Mouse (Mus musculus) forebrain, embryonic 14.5 days (tissue): Measurements from ENCODE around the gene Eif4ebp2. TPM values are rescaled to one million over a fixed set of nuclear protein-coding genes. Genes with fewer than 3 reads are reported as not detected.

ENCODE experiments used
- ATAC-seq: fragments of 200-750 bp; cut with Nextera tagmentation; 2 replicates; pipeline ENCODE4 v1.8.0; 2017; ENCODE audit warnings: mild to moderate bottlenecking, moderate library complexity
- DNase-seq: peaks from one replicate; pipeline ENCODE4 v3.0.0-alpha.2; 2015; ENCODE audit warnings: low spot score
- H3K27ac ChIP-seq: fragments of 300-500 bp; sonication (generic); 2 replicates; pipeline ENCODE4 v1.5.1; 2014; ENCODE audit warnings: low read depth, mild to moderate bottlenecking, control low read depth, low read length, moderate library complexity
- H3K27me3 ChIP-seq: fragments of 300-500 bp; sonication (generic); replicated peaks from 2 replicates; pipeline ENCODE4 v1.6.1; 2014; ENCODE audit warnings: low read length, control low read depth, mixed read lengths; ENCODE audit not compliant: control insufficient read depth, insufficient read depth
- H3K36me3 ChIP-seq: fragments of 300-500 bp; sonication (generic); 2 replicates; pipeline ENCODE4 v1.6.1; 2014; ENCODE audit warnings: low read length, control low read depth; ENCODE audit not compliant: control insufficient read depth, insufficient read depth
- H3K4me1 ChIP-seq: fragments of 300-500 bp; sonication (generic); 2 replicates; pipeline ENCODE4 v1.6.1; 2014; ENCODE audit warnings: antibody characterized with exemption, low read length, control low read depth; ENCODE audit not compliant: control insufficient read depth, insufficient read depth
- H3K4me2 ChIP-seq: fragments of 300-500 bp; sonication (generic); 2 replicates; pipeline ENCODE4 v1.6.1; 2014; ENCODE audit warnings: mild to moderate bottlenecking, control low read depth, low read length
- H3K4me3 ChIP-seq: fragments of 300-500 bp; sonication (generic); 2 replicates; pipeline ENCODE4 v1.5.1; 2014; ENCODE audit warnings: low read depth, low read length, control low read depth
- H3K9ac ChIP-seq: fragments of 300-500 bp; sonication (generic); 2 replicates; pipeline ENCODE4 v1.6.1; 2014; ENCODE audit warnings: mild to moderate bottlenecking, low read length, control low read depth, moderate library complexity
- H3K9me3 ChIP-seq: fragments of 300-500 bp; sonication (generic); replicated peaks from 2 replicates; pipeline ENCODE4 v1.6.1; 2016; ENCODE audit warnings: low read length, control low read depth, mixed read lengths; ENCODE audit not compliant: control insufficient read depth
- WGBS: fragments of 180-500 bp; shearing (Covaris S2); extraction: QIAGEN DNeasy Blood & Tissue Kit; methylation state at CpG from one replicate; pipeline ENCODE4 v1.1.7; 2014; 5-methylcytosine and 5-hydroxymethylcytosine counted together
- polyA plus RNA-seq: library from polyadenylated mRNA; unstranded; fragments of >200 nt; fragmentation: Nextera tagmentation; extraction: Ambion mirVana; gene quantifications from 2 replicates; pipeline ENCODE4 v1.2.1, GENCODE M21; 2014

Eif4ebp2 gene
- 50.0 and 51.3 TPM in 2 replicates for polyA plus RNA-seq

GRCm38 (mm10) chr10:61452645-61453044, at the start of gene Eif4ebp2:
Eif4ebp2 (minus strand) TSS chr10:61452661.
- H3K9me3 ChIP-seq = no peaks in the 10 kb centered on the region
- H3K4me2 ChIP-seq = peak within 1 kb of the TSS; percentile 87
- H3K4me3 ChIP-seq = peak within 1 kb of the TSS; percentile 99
- peak within 1 kb of the TSS; percentile 93 for H3K9ac ChIP-seq
- DNase-seq (peak; percentile 98), ATAC-seq (peak; percentile 99)
- H3K27ac ChIP-seq = peak within 1 kb of the TSS; percentile 70
- WGBS = 1% methylated on average over 22 of the region's 36 CpGs
- peaks cover 10% of the 10 kb centered on the region for H3K4me1 ChIP-seq
- H3K36me3 ChIP-seq = peaks cover 5% of the 10 kb centered on the region; the same call in 1 of the 2 replicates
- H3K27me3 ChIP-seq = no peaks in the 10 kb centered on the region

- DNase-seq (no peak), ATAC-seq (no peak)
- Histone ChIP-seq H3K36me3 (no peaks in the 10 kb centered on the region), H3K27me3 (no peaks in the 10 kb centered on the region), H3K4me3 (no peak overlapping the region), H3K27ac (no peak overlapping the region), H3K9ac (no peak overlapping the region), H3K4me1 (no peaks in the 10 kb centered on the region), H3K9me3 (no peaks in the 10 kb centered on the region), H3K4me2 (no peak overlapping the region)
- 46% methylated on average over 7 of the region's 7 CpGs for WGBS
Observed at GRCm38 (mm10) chr10:61500756-61501155, 48.3 kb upstream of the Eif4ebp2 start.

- no peak overlapping the region for H3K4me2 ChIP-seq
- no peaks in the 10 kb centered on the region for H3K9me3 ChIP-seq
- no peak overlapping the region for H3K27ac ChIP-seq
- H3K9ac ChIP-seq = no peak overlapping the region
- H3K27me3 ChIP-seq = no peaks in the 10 kb centered on the region
- no peak for DNase-seq
- no peak overlapping the region for H3K4me3 ChIP-seq
- 84% methylated on average over 20 of the region's 20 CpGs for WGBS
- no peak for ATAC-seq
- H3K36me3 ChIP-seq = no peaks in the 10 kb centered on the region
- no peaks in the 10 kb centered on the region for H3K4me1 ChIP-seq
Observed at GRCm38 (mm10) chr10:61499505-61500466, 47.3 kb upstream of the Eif4ebp2 start.

GRCm38 (mm10) chr10:61496231-61496630, 43.8 kb upstream of the Eif4ebp2 start:
- H3K4me1 ChIP-seq = no peaks in the 10 kb centered on the region
- H3K4me3 ChIP-seq = no peak overlapping the region
- no peaks in the 10 kb centered on the region for H3K9me3 ChIP-seq
- DNase-seq (peak; percentile 50), ATAC-seq (0 out of 2 replicates have a peak, but pooled peaks have one; percentile 6)
- H3K4me2 ChIP-seq = no peak overlapping the region
- no peak overlapping the region for H3K27ac ChIP-seq
- no peak overlapping the region for H3K9ac ChIP-seq
- no peaks in the 10 kb centered on the region for H3K36me3 ChIP-seq
- WGBS = 23% methylated on average over 9 of the region's 9 CpGs
- H3K27me3 ChIP-seq = no peaks in the 10 kb centered on the region

GRCm38 (mm10) chr10:61495461-61495860, 43.0 kb upstream of the Eif4ebp2 start:
- Histone ChIP-seq H3K36me3 (no peaks in the 10 kb centered on the region), H3K27me3 (no peaks in the 10 kb centered on the region), H3K9ac (no peak overlapping the region), H3K4me2 (no peak overlapping the region), H3K4me1 (no peaks in the 10 kb centered on the region), H3K27ac (no peak overlapping the region), H3K4me3 (no peak overlapping the region), H3K9me3 (no peaks in the 10 kb centered on the region)
- ATAC-seq = no peak
- DNase-seq = no peak
- WGBS = 25% methylated on average over 4 of the region's 4 CpGs

GRCm38 (mm10) chr10:61492040-61492439, 39.6 kb upstream of the Eif4ebp2 start:
- no peaks in the 10 kb centered on the region for H3K9me3 ChIP-seq
- 6% methylated on average over 11 of the region's 11 CpGs for WGBS
- no peaks in the 10 kb centered on the region for H3K27me3 ChIP-seq
- no peak overlapping the region for H3K4me2 ChIP-seq
- ATAC-seq (peak; percentile 65), DNase-seq (peak; percentile 79)
- no peaks in the 10 kb centered on the region for H3K4me1 ChIP-seq
- H3K27ac ChIP-seq = no peak overlapping the region
- H3K4me3 ChIP-seq = no peak overlapping the region
- H3K36me3 ChIP-seq = no peaks in the 10 kb centered on the region
- H3K9ac ChIP-seq = no peak overlapping the region

- ATAC-seq (no peak), DNase-seq (no peak)
- H3K27me3 ChIP-seq = no peaks in the 10 kb centered on the region
- H3K4me1 ChIP-seq = no peaks in the 10 kb centered on the region
- no peak overlapping the region for H3K4me3 ChIP-seq
- no peak overlapping the region for H3K9ac ChIP-seq
- H3K4me2 ChIP-seq = no peak overlapping the region
- no peak overlapping the region for H3K27ac ChIP-seq
- WGBS = 58% methylated on average over 8 of the region's 8 CpGs
- H3K9me3 ChIP-seq = no peaks in the 10 kb centered on the region
- H3K36me3 ChIP-seq = no peaks in the 10 kb centered on the region
Observed at GRCm38 (mm10) chr10:61491573-61491972, 39.1 kb upstream of the Eif4ebp2 start.

GRCm38 (mm10) chr10:61488522-61489110, 36.2 kb upstream of the Eif4ebp2 start:
- Histone ChIP-seq H3K27me3 (no peaks in the 10 kb centered on the region), H3K36me3 (no peaks in the 10 kb centered on the region), H3K9me3 (no peaks in the 10 kb centered on the region), H3K4me1 (no peaks in the 10 kb centered on the region), H3K9ac (no peak overlapping the region), H3K27ac (no peak overlapping the region), H3K4me2 (no peak overlapping the region), H3K4me3 (no peak overlapping the region)
- WGBS = 83% methylated on average over 6 of the region's 6 CpGs
- no peak for DNase-seq
- no peak for ATAC-seq
